Comparison of ENCODE assay signal across 8 mouse cellular contexts in the genomic region with DNA sequence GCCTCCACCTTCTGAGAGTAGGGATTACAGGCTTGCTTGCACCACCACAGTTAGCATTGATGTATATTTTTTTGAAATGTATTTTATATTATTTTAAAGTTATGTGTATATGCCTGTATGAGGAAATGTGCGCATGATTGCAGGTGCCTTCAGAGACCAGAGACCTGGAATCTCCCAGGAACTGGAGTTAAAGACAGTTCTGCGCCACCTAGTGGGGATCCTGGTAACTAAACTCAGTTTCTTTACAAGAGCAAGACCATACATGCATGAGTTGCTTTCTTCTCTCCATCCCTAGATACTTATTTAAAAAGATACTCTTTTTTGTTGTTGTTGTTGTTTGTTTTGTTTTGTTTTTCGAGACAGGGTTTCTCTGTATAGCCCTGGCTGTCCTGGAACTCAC. TPM values are rescaled to one million over a fixed set of nuclear protein-coding genes. Genes with fewer than 3 reads are reported as not detected.
DNase-seq lines count a peak whose midpoint lies in the region; TF ChIP-seq lines count a peak whose summit lies in the region.

No protein-coding gene starts in this region.

- TF ChIP-seq CTCF in thymus, adult 2 months (IDR thresholded peaks at IDR 0.05; ENCODE audit: borderline replicate concordance, control insufficient read depth, extremely low read depth, insufficient read depth, low read length, poor library complexity) = no peak
- peak; percentile 58; the same call in 1 of the 2 replicates for TF ChIP-seq CTCF in cerebellum, adult 2 months (IDR thresholded peaks at IDR 0.05; ENCODE audit: borderline replicate concordance, insufficient read depth, low read depth, low read length)

- H3K4me1 ChIP-seq in thymus, adult 2 months (replicated peaks; ENCODE audit: control insufficient read depth, insufficient read depth, low read length) = peaks cover 12% of the 10 kb centered on the region
- H3K4me1 ChIP-seq in cerebellum, adult 2 months (ENCODE audit: control insufficient read depth, insufficient read depth, low read length) = no peaks in the 10 kb centered on the region

- peak; percentile 46 to 86 for DNase-seq in heart, adult 18-20 months
- no peak for DNase-seq in heart, postnatal 25 days (ENCODE audit: low spot score)
- peak; percentile 58 for DNase-seq in thymus, adult 2 months
- no peak for DNase-seq in thymus, adult 18-20 months
- DNase-seq in cerebellum, adult 2 months = peak; percentile 49 to 61
- peak; percentile 90 for DNase-seq in induced T-regulatory cell, adult 2 months (ENCODE audit: low read depth)
- DNase-seq in lung, postnatal 36 days = peak; percentile 91
- DNase-seq in thymus, postnatal 25 days = peak; percentile 55

- no peak overlapping the region for H3K4me3 ChIP-seq in thymus, adult 2 months (ENCODE audit: control insufficient read depth, insufficient read depth, low read length)
- H3K4me3 ChIP-seq in cerebellum, adult 2 months (replicated peaks; ENCODE audit: insufficient read depth, low read depth, low read length) = no peak overlapping the region

- WGBS in thymus, adult 2 months = 31% methylated on average over 3 of the region's 3 CpGs
- 9% methylated on average over 3 of the region's 3 CpGs for WGBS in cerebellum, adult 2 months

- no peaks in the 10 kb centered on the region for H3K36me3 ChIP-seq in thymus, adult 2 months (ENCODE audit: control insufficient read depth, insufficient read depth, low read length)

- intact Hi-C loops in heart, postnatal 25 days (cut with DNase I) = loop anchor here (5.0 kb wide), 2 partner anchors 127 to 222 kb away; no protein-coding TSS in a partner anchor

- no peaks in the 10 kb centered on the region for H3K27me3 ChIP-seq in thymus, adult 2 months (ENCODE audit: control insufficient read depth, insufficient read depth, low read length)
- H3K27me3 ChIP-seq in cerebellum, adult 2 months (ENCODE audit: control insufficient read depth, insufficient read depth, low read length) = no peaks in the 10 kb centered on the region

- no peak for TF ChIP-seq POLR2A in thymus, adult 2 months (IDR thresholded peaks at IDR 0.05; ENCODE audit: control insufficient read depth, extremely low read depth, insufficient read depth, low read length, poor library complexity)
- TF ChIP-seq POLR2A in cerebellum, adult 2 months (IDR thresholded peaks at IDR 0.05; ENCODE audit: borderline replicate concordance, insufficient read depth, low read length) = no peak

- H3K27ac ChIP-seq in thymus, adult 2 months (ENCODE audit: control insufficient read depth, insufficient read depth, low read length) = no peak overlapping the region
- no peak overlapping the region for H3K27ac ChIP-seq in cerebellum, adult 2 months (ENCODE audit: insufficient read depth, low read length)

RNA-seq across cellular contexts. Expression of a gene that starts 4.5 kb away (rescaled TPM):
- total RNA-seq in heart, adult 18-20 months (2021) = 10 to 100 TPM; 26.0 to 34.2 TPM
- 10 to 100 TPM; 33.3 to 35.0 TPM for total RNA-seq in heart, postnatal 25 days (2021)
- polyA plus RNA-seq in thymus, adult 2 months (2012; rRNA removed) = 14.0 and 15.3 TPM in 2 replicates
- polyA plus RNA-seq in cerebellum, adult 2 months (2012; rRNA removed) = 22.9 and 23.5 TPM in 2 replicates

RNA-seq across cellular contexts. Expression of a gene that starts 19.1 kb away (rescaled TPM):
- 10 to 100 TPM; 70.0 to 79.6 TPM for total RNA-seq in heart, adult 18-20 months (2021)
- total RNA-seq in heart, postnatal 25 days (2021) = 10 to 100 TPM; 72.2 to 74.1 TPM
- 104 and 149 TPM in 2 replicates for polyA plus RNA-seq in thymus, adult 2 months (2012; rRNA removed)
- 57.0 and 62.2 TPM in 2 replicates for polyA plus RNA-seq in cerebellum, adult 2 months (2012; rRNA removed)

RNA-seq across cellular contexts. Expression of a gene that starts 29.3 kb away (rescaled TPM):
- total RNA-seq in heart, adult 18-20 months (2021) = 10 to 100 TPM; 48.9 to 61.5 TPM
- 10 to 100 TPM; 56.3 to 59.6 TPM for total RNA-seq in heart, postnatal 25 days (2021)
- polyA plus RNA-seq in thymus, adult 2 months (2012; rRNA removed) = 18.2 and 24.0 TPM in 2 replicates
- 10.6 and 11.9 TPM in 2 replicates for polyA plus RNA-seq in cerebellum, adult 2 months (2012; rRNA removed)

RNA-seq across cellular contexts. Expression of a gene that starts 29.8 kb away (rescaled TPM):
- total RNA-seq in heart, adult 18-20 months (2021) = 100 to 1,000 TPM; 130 to 166 TPM
- 100 to 1,000 TPM; 106 to 141 TPM for total RNA-seq in heart, postnatal 25 days (2021)
- 140 and 162 TPM in 2 replicates for polyA plus RNA-seq in thymus, adult 2 months (2012; rRNA removed)
- polyA plus RNA-seq in cerebellum, adult 2 months (2012; rRNA removed) = 187 and 200 TPM in 2 replicates

RNA-seq across cellular contexts. Expression of a gene that starts 42.8 kb away (rescaled TPM):
- 10 to 100 TPM; 37.5 to 41.6 TPM for total RNA-seq in heart, adult 18-20 months (2021)
- total RNA-seq in heart, postnatal 25 days (2021) = 10 to 100 TPM; 33.9 to 41.2 TPM
- 90.7 and 98.9 TPM in 2 replicates for polyA plus RNA-seq in thymus, adult 2 months (2012; rRNA removed)
- 92.1 and 95.8 TPM in 2 replicates for polyA plus RNA-seq in cerebellum, adult 2 months (2012; rRNA removed)

Comparison
In these comparisons a context has a peak if more than half of its experiments do, and no peak if none do; other contexts are left out.
1. DNase-seq: peak in heart, adult 18-20 months (2 of 2), thymus, adult 2 months (single experiment), cerebellum, adult 2 months (2 of 2), induced T-regulatory cell, adult 2 months (single experiment), lung, postnatal 36 days (single experiment) and thymus, postnatal 25 days (single experiment); none in heart, postnatal 25 days (single experiment) and thymus, adult 18-20 months (0 of 2).